Mouse (Mus musculus) fat pad, adult 2 months (tissue): ENCODE data around the gene Grcc10.

Source experiments
- DNase-seq: peaks from one replicate; pipeline ENCODE4 v3.0.0-alpha.2; 2011; ENCODE audit warnings: low read depth, low spot score; ENCODE audit errors: extremely low read depth

Gene Grcc10

GRCm38 (mm10) chr6:124740888-124741761, at the start of gene Grcc10:
Grcc10 (minus strand) TSS chr6:124741374.
- DNase-seq, result peak; percentile 65

DNA sequence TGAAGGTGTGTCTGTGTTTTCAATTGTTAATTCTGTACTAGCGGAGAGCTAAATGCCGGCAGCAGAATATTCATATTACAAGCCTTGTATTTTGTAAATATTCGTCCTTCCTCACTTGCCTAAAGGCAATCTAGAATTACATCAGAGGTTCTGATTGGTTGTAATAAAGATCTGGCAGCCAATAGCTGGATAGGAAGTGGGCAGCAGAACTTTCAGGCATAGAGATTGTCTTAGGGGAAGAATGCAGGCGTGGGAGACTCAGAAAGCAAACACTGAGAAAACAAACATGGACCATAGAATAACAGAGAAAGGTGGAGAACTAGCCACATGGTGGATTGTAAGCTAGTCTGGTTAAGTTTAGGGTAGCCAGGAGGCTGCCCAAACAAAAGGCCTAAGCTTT, 48.9 kb upstream of the Grcc10 start:
- no peak for DNase-seq

- DNase-seq, result no peak
Observed at GRCm38 (mm10) chr6:124789519-124789918, 48.3 kb upstream of the Grcc10 start.

DNA sequence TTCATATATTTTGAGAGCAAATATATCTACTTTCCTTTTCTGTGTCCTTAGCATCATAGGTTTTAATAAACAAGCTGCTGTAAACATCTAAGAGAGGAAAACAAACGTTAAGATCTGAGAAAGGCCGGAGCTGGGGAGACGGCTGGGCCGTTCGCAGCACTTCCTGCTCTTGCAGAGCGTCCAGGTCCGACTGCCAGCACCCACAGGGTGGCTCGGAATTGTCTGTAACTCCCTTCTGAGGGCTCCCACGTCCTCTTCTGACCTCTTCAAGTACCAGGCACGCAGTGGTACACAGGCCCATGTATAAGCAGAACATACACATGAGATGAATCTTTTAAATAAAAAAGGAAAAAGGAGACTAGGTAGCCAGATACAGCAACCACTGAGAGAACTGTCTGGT, 46.5 kb upstream of the Grcc10 start:
- no peak for DNase-seq

GRCm38 (mm10) chr6:124786756-124787420, 45.7 kb upstream of the Grcc10 start:
- DNase-seq, result no peak

GRCm38 (mm10) chr6:124782436-124782835, 41.3 kb upstream of the Grcc10 start:
- DNase-seq, result no peak

- no peak for DNase-seq
Observed at GRCm38 (mm10) chr6:124780917-124781316, 39.7 kb upstream of the Grcc10 start.

DNA sequence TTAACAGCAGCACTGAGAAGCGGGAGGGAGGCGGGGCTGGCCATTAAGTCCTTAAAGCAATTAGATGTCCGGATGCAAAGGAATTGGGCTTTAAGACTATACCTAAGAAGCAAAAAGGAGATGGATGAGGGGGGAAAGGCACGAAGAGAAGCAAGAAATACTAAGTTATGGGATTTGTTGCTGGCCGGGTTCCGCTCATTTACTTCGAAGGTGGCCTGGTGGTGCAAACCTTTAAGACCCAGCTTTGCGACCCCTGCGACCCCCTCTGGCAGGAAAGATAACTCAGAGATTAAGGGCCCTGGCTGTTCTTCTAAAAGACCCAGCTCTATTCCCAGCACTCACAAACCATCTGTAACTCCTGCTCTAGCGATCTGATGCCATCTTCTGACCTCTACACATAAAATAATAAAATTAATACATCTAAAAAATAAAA, 38.8 kb upstream of the Grcc10 start:
- no peak for DNase-seq

DNA sequence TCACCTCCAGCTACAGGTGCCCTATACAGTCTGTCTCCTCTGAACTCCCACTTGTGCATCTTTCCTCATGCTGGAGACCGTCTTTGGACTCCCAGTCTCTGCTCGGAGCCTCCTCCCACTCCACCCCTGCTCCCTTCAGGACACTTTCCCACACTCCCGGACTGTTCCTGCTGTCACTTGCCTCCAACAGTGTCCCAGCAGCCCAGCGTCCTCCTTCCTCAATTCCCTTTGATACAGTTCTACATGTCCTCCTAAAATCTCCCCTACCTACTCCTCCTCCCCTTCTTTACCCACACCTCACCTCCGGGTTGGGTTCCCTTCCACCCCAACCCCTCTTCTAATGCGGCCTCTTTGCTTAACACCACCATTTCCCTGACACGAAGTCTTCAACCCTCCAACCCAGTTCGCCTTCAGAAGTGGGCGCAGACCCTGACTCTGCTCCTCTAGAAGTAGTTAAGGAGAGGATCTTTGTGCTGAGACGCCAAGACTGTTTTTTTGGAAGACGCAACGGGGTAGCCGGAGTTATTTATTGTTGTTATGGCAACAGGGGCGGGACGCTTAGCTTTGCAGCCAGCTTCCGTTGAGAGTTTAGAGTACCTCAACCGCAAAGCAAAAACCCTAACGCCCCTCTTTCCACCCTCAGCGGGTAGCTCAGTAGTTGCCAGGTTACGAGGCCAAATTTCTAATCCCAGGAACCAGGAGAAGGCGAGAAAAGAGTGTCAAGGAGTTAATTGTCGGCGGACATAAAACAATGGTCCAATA, 38.2 kb upstream of the Grcc10 start, which contains the start of gene Lrrc23:
TSS of gene Lrrc23 (minus strand) at position 506 of the 762 bp plus-strand sequence.
- DNase-seq, result no peak

DNA sequence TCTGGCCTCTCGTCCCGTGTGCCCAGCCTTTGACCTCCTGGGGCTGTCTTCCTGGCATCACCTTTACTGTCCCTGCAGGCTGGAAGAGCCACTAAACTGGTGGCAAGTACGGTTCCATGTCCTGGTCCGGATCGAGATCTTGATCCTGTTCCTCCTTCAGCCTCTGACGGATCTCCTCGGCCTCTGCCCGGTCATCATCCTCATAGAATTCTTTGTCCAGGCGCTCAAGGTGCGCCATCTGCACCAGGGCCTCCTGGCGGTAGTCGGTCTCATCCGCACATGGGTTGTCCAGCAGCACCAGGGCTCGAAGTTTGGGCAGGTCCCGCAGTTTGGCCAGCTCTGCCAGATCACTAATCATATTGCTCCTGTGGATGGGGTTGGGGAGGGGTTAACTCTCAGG, 29.3 kb upstream of the Grcc10 start:
- DNase-seq, result no peak

GRCm38 (mm10) chr6:124770013-124770412, 28.8 kb upstream of the Grcc10 start:
- no peak for DNase-seq

- no peak for DNase-seq
Observed at GRCm38 (mm10) chr6:124769101-124769765, 28.1 kb upstream of the Grcc10 start, which contains the start of gene Eno2. Eno2 (minus strand) TSS chr6:124769673.

- DNase-seq, result no peak
Observed at GRCm38 (mm10) chr6:124768704-124769044, 27.5 kb upstream of the Grcc10 start.

DNA sequence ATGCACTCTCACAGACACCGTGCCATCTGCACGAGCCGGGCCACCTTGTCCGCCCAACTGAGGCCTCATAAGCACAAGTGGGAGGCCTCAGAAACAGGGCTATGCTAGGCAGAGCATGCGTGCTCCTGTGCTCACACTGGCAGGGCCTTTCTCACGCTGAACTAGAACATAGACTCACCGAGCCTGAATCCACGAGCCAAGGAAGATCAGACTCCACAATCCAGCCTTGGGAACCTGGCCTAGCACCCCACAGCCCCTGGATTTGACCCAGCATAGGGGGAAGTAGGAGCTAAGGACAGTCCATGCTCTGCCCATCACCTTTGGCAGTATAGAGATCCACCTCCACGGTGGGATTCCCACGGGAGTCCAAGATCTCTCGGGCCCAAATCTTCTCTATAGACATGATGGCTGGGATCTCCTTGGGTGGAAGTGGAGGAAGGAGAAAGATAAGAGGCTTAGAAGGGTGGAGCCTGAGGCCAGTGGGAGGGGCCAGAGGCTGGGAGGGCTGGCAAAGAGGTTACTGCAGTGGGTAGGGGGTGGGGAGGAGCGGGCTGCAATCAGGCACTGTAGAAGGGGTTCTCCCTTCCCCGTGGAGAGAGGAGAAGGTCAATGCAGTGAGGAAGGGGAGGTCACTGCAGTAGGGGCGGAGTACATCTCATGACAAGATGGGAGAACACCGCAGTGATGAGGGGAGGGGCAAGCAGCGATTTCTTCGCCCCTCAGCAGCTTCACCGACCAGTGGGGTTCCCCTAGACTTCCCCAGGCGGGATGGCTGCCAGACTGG, 26.9 kb upstream of the Grcc10 start:
- no peak for DNase-seq

DNA sequence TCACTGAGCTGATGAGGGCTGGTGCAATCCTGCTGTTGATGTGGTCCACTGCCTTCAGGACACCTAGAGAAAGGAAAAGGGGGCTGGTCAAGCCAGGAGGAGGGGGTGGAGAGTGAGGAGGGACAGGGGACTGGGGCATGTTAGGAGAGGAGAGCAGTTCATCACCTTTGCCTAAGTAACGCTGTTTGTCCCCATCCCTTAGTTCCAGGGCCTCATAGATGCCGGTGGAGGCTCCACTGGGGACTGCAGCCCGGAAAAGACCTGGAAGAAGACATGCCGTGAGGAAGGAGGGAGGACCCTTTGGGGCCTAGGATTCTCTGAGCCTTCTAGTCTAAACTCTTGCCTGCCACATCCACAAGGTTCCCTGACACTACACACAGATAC, 26.4 kb upstream of the Grcc10 start:
- no peak for DNase-seq

- no peak for DNase-seq
Observed at GRCm38 (mm10) chr6:124765951-124766350, 24.8 kb upstream of the Grcc10 start.

- DNase-seq, result no peak
Observed at GRCm38 (mm10) chr6:124759259-124759658, 18.1 kb upstream of the Grcc10 start.

DNA sequence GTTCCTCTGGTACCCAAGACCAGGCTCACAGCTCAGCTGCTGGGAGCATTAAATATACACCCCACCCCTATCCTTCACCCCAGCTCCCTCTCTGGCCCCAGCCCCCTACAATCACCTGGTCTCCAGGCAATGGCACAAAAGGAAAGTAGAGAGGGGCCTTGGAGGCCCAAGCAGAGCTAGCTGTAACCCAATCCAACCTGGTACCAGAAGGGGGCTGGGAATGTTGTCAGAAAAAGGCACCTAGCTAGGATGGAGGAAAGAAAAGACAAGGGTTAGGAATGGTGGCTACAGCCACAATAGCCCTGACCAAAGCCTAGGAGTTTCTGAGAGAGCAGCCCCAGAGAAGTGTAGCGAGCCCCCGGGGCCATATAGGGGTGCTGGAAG, 17.7 kb upstream of the Grcc10 start:
- DNase-seq, result no peak

DNA sequence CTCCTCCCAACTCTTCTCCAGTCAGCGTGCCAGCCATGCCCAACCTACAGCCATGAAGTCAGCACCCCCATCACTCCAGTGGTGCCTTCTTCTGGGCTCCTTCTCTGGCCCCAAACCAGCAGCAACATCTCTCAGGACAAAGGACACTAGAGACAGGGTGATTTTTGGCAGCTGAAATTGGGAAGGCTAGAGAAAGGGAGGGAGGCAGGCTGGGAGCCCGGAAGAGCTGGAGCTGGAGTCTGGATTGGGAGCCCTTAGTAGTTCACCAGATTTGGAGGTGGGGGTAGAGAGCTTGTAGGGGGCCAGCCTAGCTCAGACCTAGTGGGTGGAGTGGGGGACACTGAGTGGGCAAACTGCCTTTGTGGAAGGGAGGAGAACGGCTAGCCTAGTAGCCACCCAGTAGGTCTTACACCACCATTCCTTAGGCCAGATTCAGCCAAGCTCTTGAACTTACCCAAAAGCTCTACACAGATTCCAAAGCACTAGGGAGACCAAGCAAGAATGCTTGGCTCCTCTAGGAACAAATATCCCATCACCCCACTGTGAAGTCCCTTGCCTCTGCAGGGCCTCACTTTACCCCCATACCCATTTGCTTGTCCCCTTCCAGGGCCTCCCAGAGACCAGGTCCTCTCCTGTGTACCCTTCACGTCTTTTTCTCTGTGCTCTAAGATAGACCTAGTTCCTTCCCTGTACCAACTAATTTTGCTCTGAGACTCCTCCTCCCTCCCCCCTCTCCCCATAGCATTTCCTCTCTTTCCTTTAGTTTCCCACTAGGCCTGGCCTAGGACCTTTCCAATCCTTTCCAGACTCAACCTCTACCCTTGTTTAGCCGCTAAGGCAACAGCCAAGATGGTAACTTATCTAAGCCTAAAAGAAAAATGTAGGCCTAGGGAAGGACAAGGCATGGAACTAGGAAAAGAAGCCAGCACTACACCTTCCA, 17.0 kb upstream of the Grcc10 start:
- no peak for DNase-seq
